Comparison of ENCODE assay signal across 19 mouse cellular contexts in the genomic region with DNA sequence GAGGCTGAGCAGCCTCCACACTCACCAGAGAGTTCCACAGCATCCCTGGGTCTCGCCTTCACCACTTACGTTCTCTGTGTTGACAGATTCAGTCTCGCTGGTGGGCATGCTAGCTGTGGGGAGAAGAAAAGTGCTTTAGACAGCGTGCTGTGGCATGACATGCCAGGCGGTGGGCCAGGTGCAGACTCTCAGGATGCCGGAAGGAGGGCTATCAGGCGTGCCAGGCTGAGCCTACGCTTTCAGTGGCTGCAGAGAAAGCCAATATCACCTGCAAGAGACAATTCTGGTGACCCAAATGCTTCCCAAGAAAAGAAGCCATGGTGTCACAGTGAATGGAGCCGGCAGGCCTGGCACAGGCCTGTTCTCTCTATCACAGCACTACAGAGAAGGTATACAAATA.
DNase-seq lines count a peak whose midpoint lies in the region; ATAC-seq lines count a peak whose summit lies in the region.
"Had no signal": no experiment of that assay in that cellular context is flagged by ENCODE, and none has a peak within 500 bp of the region (broad histone marks: within the 10 kb centered on the region; RNA-seq: fewer than 3 reads in every experiment).

No protein-coding gene starts in this region.

- no peak overlapping the region for H3K9ac ChIP-seq in midbrain, embryonic 11.5 days (ENCODE audit: low read length)
- no peak overlapping the region for H3K9ac ChIP-seq in midbrain, embryonic 16.5 days (ENCODE audit: low read depth, low read length)
- H3K9ac ChIP-seq: embryonic facial prominence, embryonic 15.5 days; heart, embryonic 15.5 days; hindbrain, embryonic 13.5 days had no signal

- H3K36me3 ChIP-seq in midbrain, embryonic 11.5 days (ENCODE audit: control insufficient read depth, insufficient read depth, low read length), result no peaks in the 10 kb centered on the region
- H3K36me3 ChIP-seq in midbrain, embryonic 16.5 days (ENCODE audit: control insufficient read depth, insufficient read depth, low read length), result no peaks in the 10 kb centered on the region
- H3K36me3 ChIP-seq: embryonic facial prominence, embryonic 15.5 days; forebrain, embryonic 10.5 days; heart, embryonic 15.5 days; hindbrain, embryonic 13.5 days had no signal

- H3K4me3 ChIP-seq in midbrain, embryonic 11.5 days (ENCODE audit: low read depth, low read length), result no peak overlapping the region
- no peak overlapping the region for H3K4me3 ChIP-seq in midbrain, embryonic 16.5 days (ENCODE audit: low read depth, low read length)
- H3K4me3 ChIP-seq: embryonic facial prominence, embryonic 15.5 days; erythroblast, embryonic 14.5 days; forebrain, embryonic 10.5 days; heart, adult 2 months; heart, embryonic 15.5 days; hindbrain, embryonic 13.5 days had no signal

- H3K9me3 ChIP-seq in midbrain, embryonic 11.5 days (ENCODE audit: control insufficient read depth, low read length), result no peaks in the 10 kb centered on the region
- H3K9me3 ChIP-seq in midbrain, embryonic 16.5 days (replicated peaks; ENCODE audit: control insufficient read depth, low read length, poor library complexity, severe bottlenecking), result no peaks in the 10 kb centered on the region
- H3K9me3 ChIP-seq: embryonic facial prominence, embryonic 15.5 days; forebrain, embryonic 10.5 days; heart, embryonic 15.5 days; hindbrain, embryonic 13.5 days had no signal

- no peak overlapping the region for H3K4me2 ChIP-seq in midbrain, embryonic 11.5 days
- H3K4me2 ChIP-seq in midbrain, embryonic 16.5 days (ENCODE audit: low read length), result no peak overlapping the region
- H3K4me2 ChIP-seq: embryonic facial prominence, embryonic 15.5 days; heart, embryonic 11.5 days; heart, embryonic 15.5 days; hindbrain, embryonic 13.5 days had no signal

- H3K27me3 ChIP-seq in midbrain, embryonic 11.5 days (ENCODE audit: control insufficient read depth, insufficient read depth, low read length), result no peaks in the 10 kb centered on the region
- H3K27me3 ChIP-seq in midbrain, embryonic 16.5 days (ENCODE audit: control insufficient read depth, insufficient read depth, low read depth, low read length), result no peaks in the 10 kb centered on the region
- H3K27me3 ChIP-seq: heart, embryonic 15.5 days; Patski had no signal

- no peak overlapping the region for H3K27ac ChIP-seq in midbrain, embryonic 11.5 days (ENCODE audit: low read depth, low read length)
- no peak overlapping the region for H3K27ac ChIP-seq in midbrain, embryonic 16.5 days (ENCODE audit: low read length)
- H3K27ac ChIP-seq: embryonic facial prominence, embryonic 15.5 days; forebrain, embryonic 10.5 days; heart, adult 2 months; heart, embryonic 15.5 days; hindbrain, embryonic 13.5 days; hindbrain, postnatal 0 days had no signal

- H3K4me1 ChIP-seq in midbrain, embryonic 11.5 days (ENCODE audit: control insufficient read depth, insufficient read depth, low read length), result peaks cover 2% of the 10 kb centered on the region; the same call in 1 of the 2 replicates
- H3K4me1 ChIP-seq in midbrain, embryonic 16.5 days (ENCODE audit: control insufficient read depth, insufficient read depth, low read length), result no peaks in the 10 kb centered on the region
- H3K4me1 ChIP-seq: hindbrain, embryonic 13.5 days had no signal

- no peak for ATAC-seq in midbrain, embryonic 11.5 days (ENCODE audit: low FRiP score)
- no peak for ATAC-seq in midbrain, embryonic 16.5 days
- ATAC-seq: activated CD4-positive, CD25-positive, alpha-beta regulatory T cell, adult 4 months; forebrain, embryonic 14.5 days; Patski had no signal

- peak; percentile 74 for DNase-seq in midbrain, embryonic 11.5 days (ENCODE audit: low spot score, missing footprints)
- DNase-seq in brain, adult 2 months (ENCODE audit: low read depth, low spot score), result peak; percentile 71
- peak; percentile 39 for DNase-seq in cerebellum, adult 9-11 months
- DNase-seq in cerebellum, postnatal 36 days, result peak; percentile 35 to 56
- DNase-seq in ovary, adult 18-20 months (ENCODE audit: low spot score), result no peak
- no peak for DNase-seq in gastrocnemius, postnatal 25 days
- DNase-seq: kidney, adult 11 months had no signal

- WGBS in midbrain, embryonic 11.5 days, result 85% methylated on average over 9 of the region's 9 CpGs
- WGBS in midbrain, embryonic 16.5 days, result 95% methylated on average over 9 of the region's 9 CpGs

Comparison
In these comparisons a context has a peak if more than half of its experiments do, and no peak if none do; other contexts are left out.
1. DNase-seq: peak in midbrain, embryonic 11.5 days (single experiment), brain, adult 2 months (single experiment), cerebellum, adult 9-11 months (single experiment) and cerebellum, postnatal 36 days (2 of 2); none in ovary, adult 18-20 months (single experiment) and gastrocnemius, postnatal 25 days (single experiment).